Mouse (Mus musculus) spleen, adult 2 months (tissue): ENCODE data around the gene Hsd11b1. TPM values are rescaled to one million over a fixed set of nuclear protein-coding genes. Genes with fewer than 3 reads are reported as not detected.

Experiments
- DNase-seq, 2 experiments: peaks; one replicate each; pipeline versions ENCODE4 v3.0.0 to v3.0.0-alpha.2; 2012 to 2021; ENCODE audit warnings: low spot score in 2 of 2, low read depth in 1 of 2
- H3K27ac ChIP-seq: fragments of 200-500 bp; 2 replicates; pipeline ENCODE4 v1.5.1; 2012; ENCODE audit warnings: low read length, inconsistent platforms; ENCODE audit not compliant: insufficient read depth
- H3K27me3 ChIP-seq: fragments of 200-500 bp; 2 replicates; pipeline ENCODE4 v1.6.1; 2012; ENCODE audit warnings: mild to moderate bottlenecking, moderate library complexity, low read length, inconsistent platforms; ENCODE audit not compliant: control insufficient read depth, insufficient read depth
- H3K36me3 ChIP-seq: fragments of 200-500 bp; 2 replicates; pipeline ENCODE4 v1.6.1; 2012; ENCODE audit warnings: mild to moderate bottlenecking, low read length, inconsistent platforms; ENCODE audit not compliant: control insufficient read depth, insufficient read depth
- H3K4me1 ChIP-seq: fragments of 200-500 bp; 2 replicates; pipeline ENCODE4 v1.6.1; 2011; ENCODE audit warnings: inconsistent platforms; ENCODE audit not compliant: control insufficient read depth, insufficient read depth, insufficient read length
- H3K4me3 ChIP-seq: fragments of 200-500 bp; 2 replicates; pipeline ENCODE4 v1.5.1; 2011; ENCODE audit warnings: mild to moderate bottlenecking, inconsistent platforms; ENCODE audit not compliant: insufficient read depth, insufficient read length; ENCODE audit errors: extremely low read depth
- CTCF ChIP-seq: fragments of 200-500 bp; IDR thresholded peaks from 2 replicates; pipeline ENCODE4 v1.5.1; 2011; ENCODE audit warnings: mild to moderate bottlenecking, inconsistent platforms; ENCODE audit not compliant: insufficient read depth, insufficient read length, insufficient replicate concordance; ENCODE audit errors: extremely low read depth
- POLR2A ChIP-seq: fragments of 200-500 bp; IDR thresholded peaks from 2 replicates; pipeline ENCODE4 v1.6.1; 2011; ENCODE audit warnings: low read depth, low read length, inconsistent platforms
- WGBS: fragments of 180-500 bp; shearing (Covaris S2); methylation state at CpG from one replicate; pipeline ENCODE4 v1.1.7; 2018; 5-methylcytosine and 5-hydroxymethylcytosine counted together
- polyA plus RNA-seq: library from polyadenylated mRNA; depleted of rRNA; stranded (reverse); fragments of >200 nt; gene quantifications from 2 replicates; pipeline ENCODE4 v1.2.3, GENCODE M21; 2012

Gene Hsd11b1
- polyA plus RNA-seq, 1 experiment: 33.5 TPM

DNA sequence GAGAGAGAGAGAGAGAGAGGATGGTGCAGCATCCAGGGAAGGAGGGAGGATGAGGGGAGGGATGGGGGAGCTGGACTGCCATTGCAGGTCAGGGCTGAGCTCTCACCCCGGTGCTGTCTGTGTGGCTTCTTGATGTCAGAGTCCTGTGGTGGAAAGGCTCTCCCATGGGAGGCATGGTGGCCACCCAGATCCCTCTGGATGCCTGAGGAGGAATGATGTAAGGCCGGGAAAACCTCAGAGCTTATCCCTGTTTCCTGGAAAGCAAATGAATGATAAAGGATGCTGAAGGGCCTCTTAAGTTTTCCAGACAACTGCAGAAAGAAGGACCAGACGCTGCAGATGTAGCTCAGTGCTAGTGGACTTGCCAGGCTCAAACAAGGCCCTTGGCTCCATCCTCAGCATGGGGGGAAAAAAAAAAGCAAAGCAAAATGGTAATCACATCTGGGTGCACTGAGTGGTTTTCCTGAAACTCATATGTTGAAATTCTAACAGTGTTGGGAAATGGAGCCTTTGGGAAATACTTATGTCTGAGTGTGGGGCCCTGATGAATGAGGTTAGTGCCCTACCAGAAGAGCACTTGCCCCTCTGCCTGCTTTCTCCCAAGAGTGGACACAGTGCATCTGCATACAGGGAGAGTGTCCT is 68.6 kb downstream of the Hsd11b1 start:
- TF ChIP-seq CTCF (no peak), POLR2A (no peak)
- peaks cover 69% of the 10 kb centered on the region for H3K36me3 ChIP-seq
- 83% methylated on average over 3 of the region's 3 CpGs for WGBS
- H3K4me3 ChIP-seq: no peak overlapping the region
- H3K4me1 ChIP-seq: peaks cover 38% of the 10 kb centered on the region; the same call in 1 of the 2 replicates
- DNase-seq: no peak
- H3K27me3 ChIP-seq: no peaks in the 10 kb centered on the region
- H3K27ac ChIP-seq: no peak overlapping the region

GRCm38 (mm10) chr1:193194416-193195140 is 69.3 kb downstream of the Hsd11b1 start:
- Histone ChIP-seq H3K36me3 (peaks cover 74% of the 10 kb centered on the region), H3K4me3 (no peak overlapping the region), H3K4me1 (peaks cover 44% of the 10 kb centered on the region), H3K27ac (no peak overlapping the region), H3K27me3 (no peaks in the 10 kb centered on the region)
- no peak for DNase-seq
- 90% methylated on average over 3 of the region's 3 CpGs for WGBS
- TF ChIP-seq CTCF (no peak), POLR2A (no peak)

GRCm38 (mm10) chr1:193191675-193192283 is 72.1 kb downstream of the Hsd11b1 start:
- TF ChIP-seq POLR2A (no peak), CTCF (no peak)
- peaks cover 30% of the 10 kb centered on the region for H3K4me1 ChIP-seq
- 46% methylated on average over 7 of the region's 7 CpGs for WGBS
- no peak for DNase-seq
- H3K36me3 ChIP-seq: peaks cover 73% of the 10 kb centered on the region
- H3K27ac ChIP-seq: peak overlapping the region; percentile 92
- H3K4me3 ChIP-seq: no peak overlapping the region
- no peaks in the 10 kb centered on the region for H3K27me3 ChIP-seq

- peak overlapping the region; percentile 92 for H3K27ac ChIP-seq
- peaks cover 30% of the 10 kb centered on the region for H3K4me1 ChIP-seq
- no peak for TF ChIP-seq POLR2A
- TF ChIP-seq CTCF: no peak
- no peak overlapping the region for H3K4me3 ChIP-seq
- H3K27me3 ChIP-seq: no peaks in the 10 kb centered on the region
- no peak for DNase-seq
- H3K36me3 ChIP-seq: peaks cover 75% of the 10 kb centered on the region
- 16% methylated on average over 3 of the region's 3 CpGs for WGBS
Observed at GRCm38 (mm10) chr1:193189771-193190170, 74.1 kb downstream of the Hsd11b1 start.

DNA sequence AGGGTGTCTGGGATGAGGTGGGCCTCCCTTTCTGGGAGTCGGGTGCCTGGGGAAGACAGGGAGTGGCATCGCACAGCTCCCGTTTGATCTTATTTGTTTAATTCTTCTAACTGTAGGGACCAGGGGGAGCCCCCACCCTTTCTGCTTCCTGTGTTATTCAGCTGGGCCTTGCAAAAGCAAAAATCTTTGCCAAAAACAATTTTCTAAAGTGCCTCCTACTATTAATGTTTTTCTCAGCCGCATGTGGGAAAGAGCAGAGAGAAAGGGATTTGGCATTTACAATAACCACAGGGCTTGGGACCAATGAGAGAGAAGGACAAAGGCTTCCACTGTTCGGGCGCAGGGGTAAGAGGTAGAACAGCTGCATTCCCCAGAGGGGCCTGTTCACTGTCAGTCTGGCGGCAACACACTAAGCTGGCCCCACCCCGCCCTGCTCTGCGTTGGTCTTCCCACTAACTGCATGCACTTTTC is 74.7 kb downstream of the Hsd11b1 start:
- TF ChIP-seq CTCF: no peak
- no peak for TF ChIP-seq POLR2A
- Histone ChIP-seq H3K4me1 (peaks cover 30% of the 10 kb centered on the region), H3K27me3 (no peaks in the 10 kb centered on the region), H3K4me3 (no peak overlapping the region), H3K36me3 (peaks cover 74% of the 10 kb centered on the region), H3K27ac (peak overlapping the region; percentile 92)
- DNase-seq: peak in 1 of 2 experiments; percentile 70
- 18% methylated on average over 9 of the region's 9 CpGs for WGBS

DNA sequence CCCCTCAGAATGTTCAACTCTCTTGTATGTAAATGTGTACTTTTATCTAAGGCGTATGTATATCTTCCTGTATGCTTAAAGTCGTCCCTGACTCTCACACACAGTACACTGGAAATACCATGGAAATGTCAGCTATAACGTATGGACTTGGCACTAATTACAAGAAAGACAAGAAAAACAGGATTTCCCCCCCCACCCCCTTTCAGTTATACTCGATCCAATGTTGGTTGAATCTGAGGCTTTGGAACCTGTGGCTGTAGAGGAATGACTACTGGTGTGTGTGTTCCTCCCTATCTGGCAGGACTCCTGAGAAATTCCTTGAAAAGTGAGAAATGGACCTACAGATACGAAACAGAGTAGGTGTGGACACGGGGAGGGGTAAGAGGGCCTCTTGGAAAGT is 75.6 kb downstream of the Hsd11b1 start:
- Histone ChIP-seq H3K36me3 (peaks cover 71% of the 10 kb centered on the region), H3K27ac (peak overlapping the region; percentile 92), H3K4me3 (no peak overlapping the region), H3K4me1 (peaks cover 30% of the 10 kb centered on the region), H3K27me3 (no peaks in the 10 kb centered on the region)
- no peak for DNase-seq
- WGBS: 86% methylated on average over 6 of the region's 6 CpGs
- TF ChIP-seq CTCF (no peak), POLR2A (no peak)
